Mouse (Mus musculus) liver, adult 2 months (tissue): ENCODE measurements around the gene Rpa3.

Experiments
- CTCF ChIP-seq: fragments of 200-500 bp; IDR thresholded peaks from 2 replicates; pipeline ENCODE4 v1.5.1; 2011; ENCODE audit warnings: low read depth, low read length, control low read depth
- POLR2A ChIP-seq: fragments of 200-500 bp; IDR thresholded peaks from 2 replicates; pipeline ENCODE4 v1.6.1; 2011; ENCODE audit warnings: low read length, control low read depth; ENCODE audit not compliant: insufficient read depth; ENCODE audit errors: extremely low read depth

DNA sequence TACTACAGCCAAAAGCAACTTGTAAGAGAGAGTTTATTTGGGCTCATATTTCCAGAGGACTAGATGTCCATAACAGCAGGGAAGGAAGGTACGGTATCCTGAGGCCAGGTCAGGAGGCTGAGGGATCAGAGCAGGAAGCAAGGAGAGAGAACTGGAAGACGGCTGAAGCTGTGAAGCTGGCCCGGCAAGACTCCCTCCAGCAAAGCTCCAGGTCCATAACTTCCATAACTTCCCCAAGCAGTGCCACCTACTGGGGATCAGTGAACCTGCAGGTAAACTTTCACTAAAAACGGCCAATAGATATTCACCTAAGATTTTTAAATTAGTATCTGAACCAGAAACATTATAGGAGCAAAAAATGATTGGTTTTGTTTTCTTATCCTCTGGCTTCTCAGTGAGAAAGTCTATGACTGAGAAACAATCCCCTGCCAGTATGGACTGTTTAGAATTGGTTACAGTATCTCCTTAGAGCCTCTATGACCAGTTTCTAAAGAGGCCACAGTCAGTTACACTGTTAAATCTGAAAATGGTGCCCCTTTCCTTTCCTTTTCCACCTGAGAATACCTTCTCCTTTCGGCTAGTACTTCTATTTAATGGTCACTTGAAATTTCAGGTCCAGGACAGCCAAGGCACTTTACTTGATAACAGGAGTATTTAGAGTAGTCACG lies 15.5 kb upstream of the Rpa3 start:
- no peak for TF ChIP-seq POLR2A
- peak; percentile 64 for TF ChIP-seq CTCF
